Mouse (Mus musculus) lung, postnatal 0 days (tissue): ENCODE measurements around the gene Gm28576.
"Not testable (repeated sequence)": the region's sequence is repeated elsewhere in the genome, so short reads cannot be mapped to it uniquely, and the experiment has no call there.

Experiments used
- CTCF ChIP-seq: IDR thresholded peaks from 2 replicates; pipeline ENCODE4 v1.5.1; 2016; ENCODE audit warnings: antibody characterized with exemption, mild to moderate bottlenecking
- EP300 ChIP-seq: IDR thresholded peaks from 2 replicates; pipeline ENCODE4 v1.6.1; 2016; ENCODE audit warnings: antibody characterized with exemption, mild to moderate bottlenecking, control low read depth

DNA sequence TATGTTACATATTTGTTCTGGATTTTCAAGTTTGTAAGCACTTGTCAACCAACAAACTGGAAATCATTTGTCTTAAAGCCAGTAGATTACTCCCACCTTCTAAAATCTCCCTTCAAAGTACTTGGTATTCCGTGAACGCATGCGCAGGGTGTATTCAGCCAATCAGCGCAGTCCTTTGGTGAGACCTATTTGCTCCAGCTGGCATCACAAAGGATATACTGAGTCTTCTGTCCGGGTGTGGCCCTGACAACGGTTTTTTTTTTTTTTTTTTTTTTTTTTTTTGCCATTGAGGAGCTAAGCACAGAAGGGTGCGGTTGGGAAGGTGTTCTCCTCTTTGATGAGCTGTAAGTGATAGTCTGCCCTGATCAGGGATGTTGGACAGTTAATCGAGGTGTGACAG is at the start of gene Gm28576:
- not testable (repeated sequence) for TF ChIP-seq CTCF, EP300
